Mouse (Mus musculus): ENCODE results near the gene Icam1. TPM values are rescaled to one million over a fixed set of nuclear protein-coding genes. Genes with fewer than 3 reads are reported as not detected.
"Not testable (repeated sequence)": the region's sequence is repeated elsewhere in the genome, so short reads cannot be mapped to it uniquely, and the experiment has no call there.

The Icam1 gene
- polyA plus RNA-seq, 1 experiment: 1.6 TPM

DNA sequence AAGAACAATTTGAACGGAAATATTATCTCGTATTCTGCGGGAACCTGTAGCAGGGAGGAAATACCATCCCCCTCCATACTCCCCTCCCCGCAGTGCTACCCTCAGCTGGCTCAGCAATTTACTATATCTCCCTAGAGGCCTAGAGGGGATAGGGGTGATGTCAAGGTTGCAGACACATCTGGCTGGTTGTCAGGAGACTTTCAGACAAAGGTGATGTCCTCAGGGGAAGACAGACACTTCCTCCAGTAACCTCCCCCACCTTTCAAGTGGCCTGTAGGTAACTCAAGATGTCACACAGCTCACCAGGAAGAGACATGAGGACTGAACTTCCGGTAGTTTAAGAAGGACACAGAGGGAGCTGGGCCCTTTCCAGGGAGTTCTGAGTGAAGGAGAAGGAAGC lies 32.6 kb upstream of the Icam1 start:
- WGBS: 66% methylated on average over 5 of the region's 5 CpGs

GRCm38 (mm10) chr9:20986952-20987686 lies 28.7 kb upstream of the Icam1 start:
- 44% methylated on average over 15 of the region's 15 CpGs for WGBS

More for the DNA sequence above, 32.6 kb upstream of the Icam1 start:
- no peaks in the 10 kb centered on the region for H3K4me1 ChIP-seq (ENCODE audit: control insufficient read depth, insufficient read depth, low read length)
- H3K27ac ChIP-seq (ENCODE audit: insufficient read depth, low read length): no peak overlapping the region
- no peak for TF ChIP-seq CTCF (IDR thresholded peaks at IDR 0.05; ENCODE audit: borderline replicate concordance, insufficient read depth, low read depth, low read length)
- TF ChIP-seq POLR2A (IDR thresholded peaks at IDR 0.05; ENCODE audit: borderline replicate concordance, insufficient read depth, low read length): no peak
- no peaks in the 10 kb centered on the region for H3K27me3 ChIP-seq (ENCODE audit: control insufficient read depth, insufficient read depth, low read length)
- H3K4me3 ChIP-seq (replicated peaks; ENCODE audit: insufficient read depth, low read depth, low read length): no peak overlapping the region
- no peak for DNase-seq

DNA sequence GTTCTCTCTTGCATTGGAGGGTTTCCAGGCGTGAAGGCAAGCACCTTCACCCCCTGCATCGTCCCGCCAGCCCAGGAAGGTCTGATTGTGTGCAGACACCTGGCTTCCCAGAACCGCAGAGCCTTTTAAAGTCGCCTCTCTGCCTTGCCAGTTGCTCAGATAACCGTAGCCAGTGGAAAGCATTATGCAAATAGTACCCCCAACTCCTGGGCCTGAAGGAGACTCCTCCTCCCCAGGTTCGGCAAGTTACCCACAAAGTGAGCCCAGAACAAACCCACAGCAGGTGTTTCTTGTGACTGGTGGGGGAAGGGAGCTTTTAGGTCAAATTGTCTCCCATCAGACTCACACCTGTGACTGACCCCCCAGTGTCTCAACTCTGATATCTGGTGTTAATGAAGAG lies 27.8 kb upstream of the Icam1 start:
- no peak for TF ChIP-seq CTCF (IDR thresholded peaks at IDR 0.05; ENCODE audit: borderline replicate concordance, insufficient read depth, low read depth, low read length)
- no peak for TF ChIP-seq POLR2A (IDR thresholded peaks at IDR 0.05; ENCODE audit: borderline replicate concordance, insufficient read depth, low read length)
- no peak for DNase-seq
- no peak overlapping the region for H3K27ac ChIP-seq (ENCODE audit: insufficient read depth, low read length)
- 18% methylated on average over 7 of the region's 7 CpGs for WGBS
- H3K27me3 ChIP-seq (ENCODE audit: control insufficient read depth, insufficient read depth, low read length): no peaks in the 10 kb centered on the region
- H3K4me3 ChIP-seq (replicated peaks; ENCODE audit: insufficient read depth, low read depth, low read length): no peak overlapping the region
- no peaks in the 10 kb centered on the region for H3K4me1 ChIP-seq (ENCODE audit: control insufficient read depth, insufficient read depth, low read length)

More at GRCm38 (mm10) chr9:20986952-20987686, 28.7 kb upstream of the Icam1 start:
- TF ChIP-seq POLR2A (IDR thresholded peaks at IDR 0.05; ENCODE audit: borderline replicate concordance, insufficient read depth, low read length): no peak
- no peak for TF ChIP-seq CTCF (IDR thresholded peaks at IDR 0.05; ENCODE audit: borderline replicate concordance, insufficient read depth, low read depth, low read length)
- Histone ChIP-seq H3K4me3 (replicated peaks; ENCODE audit: insufficient read depth, low read depth, low read length) (no peak overlapping the region), H3K27me3 (ENCODE audit: control insufficient read depth, insufficient read depth, low read length) (no peaks in the 10 kb centered on the region), H3K4me1 (ENCODE audit: control insufficient read depth, insufficient read depth, low read length) (no peaks in the 10 kb centered on the region), H3K27ac (ENCODE audit: insufficient read depth, low read length) (no peak overlapping the region)
- no peak for DNase-seq

DNA sequence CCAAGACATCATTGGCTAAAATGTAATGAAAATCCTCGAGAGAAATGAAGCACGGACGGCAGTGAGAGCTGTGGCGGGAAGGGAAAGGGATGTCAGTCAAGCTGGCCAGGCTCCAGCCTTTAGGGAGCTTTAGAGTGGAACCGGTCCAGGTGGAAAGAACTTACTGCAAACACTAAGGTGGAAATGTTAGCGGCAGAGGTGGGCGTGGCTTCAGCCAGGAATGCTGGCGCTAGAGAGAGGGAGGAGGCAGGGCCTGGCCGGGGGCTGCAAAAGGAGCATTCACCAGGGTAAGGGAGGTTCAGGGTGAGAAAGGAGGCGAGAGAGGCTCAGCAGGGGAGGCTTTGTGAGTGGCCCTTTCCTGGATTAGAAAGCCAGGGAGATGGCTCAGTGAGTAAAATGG lies 24.9 kb upstream of the Icam1 start:
- TF ChIP-seq CTCF (IDR thresholded peaks at IDR 0.05; ENCODE audit: borderline replicate concordance, insufficient read depth, low read depth, low read length): no peak
- no peak for TF ChIP-seq POLR2A (IDR thresholded peaks at IDR 0.05; ENCODE audit: borderline replicate concordance, insufficient read depth, low read length)
- 4% methylated on average over 10 of the region's 10 CpGs for WGBS

GRCm38 (mm10) chr9:20991587-20991986 lies 24.2 kb upstream of the Icam1 start:
- 93% methylated on average over 4 of the region's 4 CpGs for WGBS
- Histone ChIP-seq H3K27ac (ENCODE audit: insufficient read depth, low read length) (no peak overlapping the region), H3K4me1 (ENCODE audit: control insufficient read depth, insufficient read depth, low read length) (no peaks in the 10 kb centered on the region), H3K4me3 (replicated peaks; ENCODE audit: insufficient read depth, low read depth, low read length) (no peak overlapping the region), H3K27me3 (ENCODE audit: control insufficient read depth, insufficient read depth, low read length) (no peaks in the 10 kb centered on the region)
- TF ChIP-seq CTCF (IDR thresholded peaks at IDR 0.05; ENCODE audit: borderline replicate concordance, insufficient read depth, low read depth, low read length) (no peak), POLR2A (IDR thresholded peaks at IDR 0.05; ENCODE audit: borderline replicate concordance, insufficient read depth, low read length) (no peak)
- DNase-seq: no peak

More for the DNA sequence above, 24.9 kb upstream of the Icam1 start:
- H3K27me3 ChIP-seq (ENCODE audit: control insufficient read depth, insufficient read depth, low read length): no peaks in the 10 kb centered on the region
- no peak overlapping the region for H3K4me3 ChIP-seq (replicated peaks; ENCODE audit: insufficient read depth, low read depth, low read length)
- no peak overlapping the region for H3K27ac ChIP-seq (ENCODE audit: insufficient read depth, low read length)
- H3K4me1 ChIP-seq (ENCODE audit: control insufficient read depth, insufficient read depth, low read length): no peaks in the 10 kb centered on the region
- DNase-seq: no peak

- WGBS: 63% methylated on average over 5 of the region's 5 CpGs
- no peak for TF ChIP-seq CTCF (IDR thresholded peaks at IDR 0.05; ENCODE audit: borderline replicate concordance, insufficient read depth, low read depth, low read length)
- TF ChIP-seq POLR2A (IDR thresholded peaks at IDR 0.05; ENCODE audit: borderline replicate concordance, insufficient read depth, low read length): no peak
- no peaks in the 10 kb centered on the region for H3K27me3 ChIP-seq (ENCODE audit: control insufficient read depth, insufficient read depth, low read length)
- H3K4me1 ChIP-seq (ENCODE audit: control insufficient read depth, insufficient read depth, low read length): no peaks in the 10 kb centered on the region
- H3K27ac ChIP-seq (ENCODE audit: insufficient read depth, low read length): no peak overlapping the region
- no peak overlapping the region for H3K4me3 ChIP-seq (replicated peaks; ENCODE audit: insufficient read depth, low read depth, low read length)
- DNase-seq: no peak
Measured at GRCm38 (mm10) chr9:20993165-20993898, 22.5 kb upstream of the Icam1 start.

DNA sequence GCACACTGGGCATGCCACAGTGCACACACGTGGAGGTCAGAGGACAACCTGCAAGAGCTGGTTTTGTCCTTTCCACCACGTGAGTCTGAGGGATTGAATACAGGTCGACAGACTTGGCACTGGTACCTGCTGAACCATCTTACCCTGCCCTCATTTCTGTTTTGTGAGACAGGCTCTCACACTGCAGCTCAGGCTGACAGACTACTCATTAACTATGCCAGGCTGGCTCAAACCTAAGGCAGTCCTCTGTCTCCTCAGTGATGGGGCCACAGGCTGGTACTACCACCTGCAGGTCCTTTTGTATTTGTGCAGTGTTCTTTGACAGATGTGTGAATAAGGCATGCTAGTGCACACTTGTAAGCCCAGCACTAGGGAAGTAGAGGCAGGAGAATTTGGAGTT lies 20.7 kb upstream of the Icam1 start:
- H3K27me3 ChIP-seq (ENCODE audit: control insufficient read depth, insufficient read depth, low read length): no peaks in the 10 kb centered on the region
- H3K4me3 ChIP-seq (replicated peaks; ENCODE audit: insufficient read depth, low read depth, low read length): no peak overlapping the region
- H3K4me1 ChIP-seq (ENCODE audit: control insufficient read depth, insufficient read depth, low read length): no peaks in the 10 kb centered on the region
- H3K27ac ChIP-seq (ENCODE audit: insufficient read depth, low read length): no peak overlapping the region
- no peak for TF ChIP-seq CTCF (IDR thresholded peaks at IDR 0.05; ENCODE audit: borderline replicate concordance, insufficient read depth, low read depth, low read length)
- TF ChIP-seq POLR2A (IDR thresholded peaks at IDR 0.05; ENCODE audit: borderline replicate concordance, insufficient read depth, low read length): no peak
- whole genome bisulfite sequencing: 59% methylated on average over 3 of the region's 3 CpGs
- DNase-seq: no peak

DNA sequence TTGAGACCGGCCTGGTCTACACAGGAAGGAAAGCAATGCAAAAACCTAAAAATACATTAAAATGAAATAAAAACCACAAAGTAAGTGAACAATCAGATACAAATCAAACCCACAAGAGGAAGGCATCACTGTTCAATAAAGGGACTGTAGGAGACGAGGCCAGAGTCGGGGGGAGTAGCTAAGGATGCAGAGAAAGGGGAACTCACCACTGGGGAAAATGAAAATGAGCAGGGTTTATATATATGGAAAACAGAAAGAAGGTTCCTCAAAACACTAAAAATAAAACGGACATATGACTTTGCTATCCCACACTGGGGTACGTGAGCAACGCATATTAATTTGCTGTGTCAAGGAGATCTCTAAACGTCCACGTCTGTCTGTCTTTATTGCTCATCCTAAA lies 18.7 kb upstream of the Icam1 start:
- no peak overlapping the region for H3K4me3 ChIP-seq (replicated peaks; ENCODE audit: insufficient read depth, low read depth, low read length)
- TF ChIP-seq CTCF (IDR thresholded peaks at IDR 0.05; ENCODE audit: borderline replicate concordance, insufficient read depth, low read depth, low read length) (no peak), POLR2A (IDR thresholded peaks at IDR 0.05; ENCODE audit: borderline replicate concordance, insufficient read depth, low read length) (no peak)
- 92% methylated on average over 8 of the region's 8 CpGs for WGBS
- H3K27me3 ChIP-seq (ENCODE audit: control insufficient read depth, insufficient read depth, low read length): no peaks in the 10 kb centered on the region
- no peaks in the 10 kb centered on the region for H3K4me1 ChIP-seq (ENCODE audit: control insufficient read depth, insufficient read depth, low read length)
- H3K27ac ChIP-seq (ENCODE audit: insufficient read depth, low read length): no peak overlapping the region
- DNase-seq: no peak

DNA sequence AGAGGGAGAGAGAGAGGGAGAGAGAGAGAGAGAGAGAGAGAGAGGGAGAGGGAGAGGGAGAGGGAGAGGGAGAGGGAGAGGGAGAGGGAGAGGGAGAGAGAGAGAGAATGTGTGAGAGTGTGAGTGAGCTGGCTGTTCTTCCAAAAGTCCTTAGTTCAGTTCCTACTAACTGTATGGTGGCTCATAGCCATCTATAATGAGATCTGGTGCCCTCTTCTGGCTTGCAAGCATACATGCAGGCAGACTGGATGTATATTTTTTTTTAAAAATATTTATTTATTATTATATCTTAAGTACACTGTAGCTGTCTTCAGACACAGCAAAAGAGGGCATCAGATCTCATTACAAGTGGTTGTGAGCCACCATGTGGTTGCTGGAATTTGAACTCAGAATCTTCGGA lies 17.4 kb upstream of the Icam1 start:
- H3K27ac ChIP-seq (ENCODE audit: insufficient read depth, low read length): not testable (repeated sequence)
- WGBS: 76% methylated on average over 1 of the region's 1 CpGs

More for the DNA sequence above, 17.4 kb upstream of the Icam1 start:
- not testable (repeated sequence) for DNase-seq; H3K27me3 ChIP-seq (ENCODE audit: control insufficient read depth, insufficient read depth, low read length); H3K4me1 ChIP-seq (ENCODE audit: control insufficient read depth, insufficient read depth, low read length); H3K4me3 ChIP-seq (replicated peaks; ENCODE audit: insufficient read depth, low read depth, low read length)

Measured in cerebellum, adult 2 months (tissue).